Mouse (Mus musculus) cerebellum, postnatal 25 days (tissue): ENCODE measurements around the gene Ssxb1.
"Not testable (repeated sequence)": the region's sequence is repeated elsewhere in the genome, so short reads cannot be mapped to it uniquely, and the experiment has no call there.

Experiments
- DNase-seq, 2 experiments: peaks; one replicate each; pipeline ENCODE4 v3.0.0; 2021; ENCODE audit warnings: mixed read lengths in 2 of 2

Gene Ssxb1

GRCm38 (mm10) chrX:8413005-8413404 lies at the start of gene Ssxb1:
Ssxb1 (plus strand) TSS chrX:8413305.
- not testable (repeated sequence) for DNase-seq

GRCm38 (mm10) chrX:8366678-8367077 lies 46.4 kb upstream of the Ssxb1 start, which contains the start of gene Ssxb9:
Ssxb9 (plus strand) TSS chrX:8366978.
- DNase-seq: not testable (repeated sequence)

- not testable (repeated sequence) for DNase-seq
Measured at GRCm38 (mm10) chrX:8461626-8462025, 48.5 kb downstream of the Ssxb1 start, which contains the start of gene Ssxb2. Ssxb2 (minus strand) TSS chrX:8461726.
